Mouse (Mus musculus) inflammation-experienced regulatory T-cells, adult 6 months (primary cell): ENCODE data around the gene Ssu72. TPM values are rescaled to one million over a fixed set of nuclear protein-coding genes. Genes with fewer than 3 reads are reported as not detected.
"Not testable (repeated sequence)": the region's sequence is repeated elsewhere in the genome, so short reads cannot be mapped to it uniquely, and the experiment has no call there.

ENCODE experiments used
- ATAC-seq: one replicate; pipeline ENCODE4 v1.8.0; 2017
- polyA plus RNA-seq, 3 experiments: library from polyadenylated mRNA; unstranded; fragments of 100-300 nt; shearing (Covaris generic); gene quantifications; one replicate each; pipeline ENCODE4 v1.2.1; 2017

Gene Ssu72
- polyA plus RNA-seq = 100 to 1,000 TPM; 145 to 170 (median 154) TPM

- peak; percentile 77 for ATAC-seq
These were observed at the start of gene Ssu72 for GRCm38 (mm10) chr4:155704721-155705591. Gene Ssu72 (plus strand): TSS chr4:155704800.

GRCm38 (mm10) chr4:155656214-155656751, 48.3 kb upstream of the Ssu72 start:
- no peak for ATAC-seq

- ATAC-seq = no peak
These were observed 45.6 kb upstream of the Ssu72 start for GRCm38 (mm10) chr4:155658961-155659360.

- no peak for ATAC-seq
These were observed 44.0 kb upstream of the Ssu72 start for GRCm38 (mm10) chr4:155660641-155661040.

GRCm38 (mm10) chr4:155666903-155667302, 37.7 kb upstream of the Ssu72 start:
- ATAC-seq = no peak

GRCm38 (mm10) chr4:155668689-155669597, 35.7 kb upstream of the Ssu72 start, which contains the start of gene Mib2:
Gene Mib2 (minus strand): TSS chr4:155669198.
- ATAC-seq = peak; percentile 97

- no peak for ATAC-seq
These were observed 35.0 kb upstream of the Ssu72 start for GRCm38 (mm10) chr4:155669598-155670075.

- not testable (repeated sequence) for ATAC-seq
These were observed 34.4 kb upstream of the Ssu72 start for GRCm38 (mm10) chr4:155670236-155670635.

GRCm38 (mm10) chr4:155672082-155672481, 32.5 kb upstream of the Ssu72 start:
- no peak for ATAC-seq

GRCm38 (mm10) chr4:155675991-155676390, 28.6 kb upstream of the Ssu72 start:
- ATAC-seq = no peak

- ATAC-seq = not testable (repeated sequence)
These were observed 20.8 kb upstream of the Ssu72 start for GRCm38 (mm10) chr4:155683670-155684277.

GRCm38 (mm10) chr4:155687764-155688163, 16.8 kb upstream of the Ssu72 start:
- ATAC-seq = not testable (repeated sequence)

- ATAC-seq = no peak
These were observed 13.8 kb upstream of the Ssu72 start for GRCm38 (mm10) chr4:155690571-155691375.

GRCm38 (mm10) chr4:155692421-155692820, 12.2 kb upstream of the Ssu72 start:
- ATAC-seq = no peak

GRCm38 (mm10) chr4:155694111-155694481, 10.5 kb upstream of the Ssu72 start, which contains the start of gene Fndc10:
Gene Fndc10 (plus strand): TSS chr4:155694342.
- peak; percentile 53 for ATAC-seq

GRCm38 (mm10) chr4:155694482-155695401, 9.9 kb upstream of the Ssu72 start:
- ATAC-seq = peak; percentile 84

GRCm38 (mm10) chr4:155695531-155696062, 9.0 kb upstream of the Ssu72 start:
- ATAC-seq = no peak

GRCm38 (mm10) chr4:155696261-155697255, 8.0 kb upstream of the Ssu72 start:
- ATAC-seq = no peak

GRCm38 (mm10) chr4:155700425-155700824, 4.2 kb upstream of the Ssu72 start:
- ATAC-seq = peak; percentile 30
